Mouse (Mus musculus): ENCODE results near the gene H2afy2.

DNA sequence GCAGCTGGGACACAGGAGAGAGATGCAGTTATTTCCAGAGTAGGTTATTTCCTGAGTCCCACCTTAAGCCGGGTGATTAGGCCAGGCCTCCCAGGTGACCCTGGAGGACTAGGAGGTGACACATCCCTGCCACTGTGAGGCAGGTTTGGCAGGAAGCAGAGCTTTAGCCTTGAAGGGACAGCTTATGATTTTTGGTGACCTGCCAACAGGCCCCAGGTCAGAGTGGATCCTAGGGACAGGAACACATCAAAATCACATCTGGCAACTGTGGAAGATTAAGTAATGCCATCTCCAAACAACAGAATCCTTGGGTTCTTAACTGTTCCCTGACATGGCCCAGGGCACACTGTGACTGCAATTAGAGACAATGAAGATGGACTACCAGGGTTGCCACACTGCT, 42.6 kb downstream of the H2afy2 start:
- TF ChIP-seq MAX (IDR thresholded peaks at IDR 0.05; ENCODE audit: low read length) (no peak), TBP (IDR thresholded peaks at IDR 0.05; ENCODE audit: low read depth, low read length) (no peak), UBTF (IDR thresholded peaks at IDR 0.05; ENCODE audit: borderline replicate concordance, insufficient read depth, low read depth, low read length) (no peak), ZKSCAN1 (IDR thresholded peaks at IDR 0.05; ENCODE audit: low read depth, low read length) (no peak), TCF12 (IDR thresholded peaks at IDR 0.05; ENCODE audit: low read depth, low read length) (no peak), POLR2A (IDR thresholded peaks at IDR 0.05; ENCODE audit: control insufficient read depth in 1 of 2, insufficient read depth in 1 of 2, low read depth in 1 of 2, low read length in 2 of 2, poor library complexity in 1 of 2) (no peak), EP300 (IDR thresholded peaks at IDR 0.05; ENCODE audit: low read depth in 1 of 2, low read length in 2 of 2) (no peak), MAFK (IDR thresholded peaks at IDR 0.05; ENCODE audit: borderline replicate concordance, low read depth, low read length) (no peak), CTCF (IDR thresholded peaks at IDR 0.05 in 2 of 3, conservative IDR thresholded peaks at IDR 0.05 in 1 of 3; ENCODE audit: control insufficient read depth in 1 of 3, insufficient read depth in 1 of 3, low read depth in 2 of 3, low read length in 3 of 3, poor library complexity in 1 of 3, severe bottlenecking in 1 of 3) (no peak), POLR2AphosphoS2 (IDR thresholded peaks at IDR 0.05; ENCODE audit: low read length) (no peak)
